Mouse (Mus musculus) MEL (cell line): ENCODE measurements at regions not wholly inside any gene's neighbourhood (a gene's known extent, or its start where the extent isn't known, plus 50 kb on each side); places are given as distances from the start of the nearest gene placed in this dataset.

ENCODE experiments used
- DNase-seq: peaks from one replicate; pipeline ENCODE4 v3.0.0; 2011; ENCODE audit warnings: low read depth, low spot score
- H3K27ac ChIP-seq: 2 replicates; pipeline ENCODE4 v1.5.1; 2012; ENCODE audit warnings: low read depth, mild to moderate bottlenecking, control low read depth, low read length, moderate library complexity; ENCODE audit not compliant: control insufficient read depth
- H3K27me3 ChIP-seq, 2 experiments: fragments of 150-350 bp in 1 of 2; sonication (generic) in 1 of 2; 2 replicates each; pipeline ENCODE4 v1.6.1; 2012; ENCODE audit warnings: low read length in 2 of 2, mild to moderate bottlenecking in 2 of 2, improper control_type of control experiment in 1 of 2, moderate library complexity in 1 of 2; ENCODE audit not compliant: insufficient read depth in 2 of 2, control insufficient read depth in 1 of 2
- H3K36me3 ChIP-seq, 2 experiments: 2 replicates each; pipeline ENCODE4 v1.6.1; 2012 to 2014; ENCODE audit warnings: low read length in 2 of 2, improper control_type of control experiment in 1 of 2, inconsistent platforms in 1 of 2, mild to moderate bottlenecking in 1 of 2; ENCODE audit not compliant: insufficient read depth in 2 of 2, control insufficient read depth in 1 of 2
- H3K4me1 ChIP-seq, 2 experiments: fragments of 150-350 bp in 1 of 2; sonication (generic) in 1 of 2; 2 replicates each; pipeline ENCODE4 v1.6.1; 2012; ENCODE audit warnings: low read length in 2 of 2, improper control_type of control experiment in 1 of 2, mild to moderate bottlenecking in 1 of 2; ENCODE audit not compliant: insufficient read depth in 2 of 2, control insufficient read depth in 1 of 2
- H3K4me3 ChIP-seq, 2 experiments: fragments of 150-350 bp in 1 of 2; sonication (generic) in 1 of 2; 2 replicates each; pipeline ENCODE4 v1.5.1; 2012; ENCODE audit warnings: low read depth in 2 of 2, low read length in 2 of 2, mild to moderate bottlenecking in 2 of 2, moderate library complexity in 2 of 2, control low read depth in 1 of 2, improper control_type of control experiment in 1 of 2; ENCODE audit not compliant: control insufficient read depth in 1 of 2, insufficient read depth in 1 of 2
- H3K79me2 ChIP-seq: 2 replicates; pipeline ENCODE4 v1.6.1; 2012; ENCODE audit warnings: mild to moderate bottlenecking, low read length, moderate library complexity; ENCODE audit not compliant: control insufficient read depth, poor library complexity, insufficient read depth
- H3K9ac ChIP-seq: 2 replicates; pipeline ENCODE4 v1.6.1; 2012; ENCODE audit warnings: low read depth, mild to moderate bottlenecking, control low read depth, low read length, moderate library complexity; ENCODE audit not compliant: control insufficient read depth, poor library complexity, severe bottlenecking
- H3K9me3 ChIP-seq: fragments of 150-350 bp; sonication (generic); replicated peaks from 2 replicates; pipeline ENCODE4 v1.6.1; 2012; ENCODE audit warnings: mild to moderate bottlenecking, low read length, improper control_type of control experiment, moderate library complexity; ENCODE audit not compliant: insufficient read depth
- BHLHE40 ChIP-seq: IDR thresholded peaks from 2 replicates; pipeline ENCODE4 v1.6.1; 2012; ENCODE audit warnings: low read depth, mild to moderate bottlenecking, inconsistent platforms, low read length, improper control_type of control experiment, borderline replicate concordance
- CHD1 ChIP-seq: IDR thresholded peaks from 2 replicates; pipeline ENCODE4 v1.6.1; 2012; ENCODE audit warnings: low read depth, mild to moderate bottlenecking, inconsistent platforms, low read length, improper control_type of control experiment
- CTCF ChIP-seq, 3 experiments: IDR thresholded peaks in 2 of 3; conservative IDR thresholded peaks in 1 of 3; 2 replicates each; pipeline ENCODE4 v1.5.1; 2011 to 2012; ENCODE audit warnings: low read length in 3 of 3, low read depth in 2 of 3, mild to moderate bottlenecking in 2 of 3, improper control_type of control experiment in 1 of 3, inconsistent platforms in 1 of 3, mixed read lengths in 1 of 3, moderate library complexity in 1 of 3; ENCODE audit not compliant: control insufficient read depth in 1 of 3, insufficient read depth in 1 of 3, poor library complexity in 1 of 3, severe bottlenecking in 1 of 3
- ELF1 ChIP-seq: IDR thresholded peaks from 2 replicates; pipeline ENCODE4 v1.6.1; 2014; ENCODE audit warnings: low read depth, mild to moderate bottlenecking, inconsistent platforms, low read length, improper control_type of control experiment, moderate library complexity
- EP300 ChIP-seq, 2 experiments: IDR thresholded peaks; 2 replicates each; pipeline ENCODE4 v1.6.1; 2011; ENCODE audit warnings: improper control_type of control experiment in 2 of 2, low read length in 2 of 2, low read depth in 1 of 2, mild to moderate bottlenecking in 1 of 2
- ETS1 ChIP-seq: IDR thresholded peaks from 2 replicates; pipeline ENCODE4 v1.6.1; 2012; ENCODE audit warnings: low read depth, mild to moderate bottlenecking, inconsistent platforms, low read length, improper control_type of control experiment, moderate library complexity
- GABPA ChIP-seq: IDR thresholded peaks from 2 replicates; pipeline ENCODE4 v1.6.1; 2012; ENCODE audit warnings: low read depth, mild to moderate bottlenecking, inconsistent platforms, low read length, improper control_type of control experiment, moderate library complexity
- GATA1 ChIP-seq: IDR thresholded peaks from 2 replicates; pipeline ENCODE4 v1.6.1; 2011; ENCODE audit warnings: low read depth, low read length, improper control_type of control experiment
- HCFC1 ChIP-seq: IDR thresholded peaks from 2 replicates; pipeline ENCODE4 v1.6.1; 2012; ENCODE audit warnings: low read depth, mild to moderate bottlenecking, inconsistent platforms, low read length, improper control_type of control experiment, moderate library complexity
- KAT2A ChIP-seq: conservative IDR thresholded peaks from 2 replicates; pipeline ENCODE4 v1.6.1; 2012; ENCODE audit warnings: low read depth, low read length, improper control_type of control experiment, inconsistent platforms
- MAFK ChIP-seq: IDR thresholded peaks from 2 replicates; pipeline ENCODE4 v1.6.1; 2011; ENCODE audit warnings: low read depth, mild to moderate bottlenecking, low read length, improper control_type of control experiment, borderline replicate concordance
- MAX ChIP-seq: IDR thresholded peaks from 2 replicates; pipeline ENCODE4 v1.6.1; 2011; ENCODE audit warnings: low read length, improper control_type of control experiment
- MAZ ChIP-seq: IDR thresholded peaks from 2 replicates; pipeline ENCODE4 v1.6.1; 2012; ENCODE audit warnings: low read depth, mild to moderate bottlenecking, inconsistent platforms, low read length, improper control_type of control experiment
- NRF1 ChIP-seq: IDR thresholded peaks from 2 replicates; pipeline ENCODE4 v1.6.1; 2014; ENCODE audit warnings: low read depth, mild to moderate bottlenecking, inconsistent platforms, low read length, improper control_type of control experiment, moderate library complexity; ENCODE audit not compliant: poor library complexity, insufficient read depth, severe bottlenecking
- POLR2AphosphoS5 ChIP-seq: IDR thresholded peaks from 2 replicates; pipeline ENCODE4 v1.6.1; 2012; ENCODE audit warnings: low read depth, borderline replicate concordance, mild to moderate bottlenecking, inconsistent platforms, low read length, moderate library complexity, mixed read lengths
- SIN3A ChIP-seq: IDR thresholded peaks from 2 replicates; pipeline ENCODE4 v1.6.1; 2012; ENCODE audit warnings: low read length, improper control_type of control experiment, inconsistent platforms
- SMC3 ChIP-seq: IDR thresholded peaks from 2 replicates; pipeline ENCODE4 v1.6.1; 2011; ENCODE audit warnings: low read depth, low read length, improper control_type of control experiment
- USF1 ChIP-seq: IDR thresholded peaks from 2 replicates; pipeline ENCODE4 v1.6.1; 2014; ENCODE audit warnings: low read depth, mild to moderate bottlenecking, inconsistent platforms, low read length, improper control_type of control experiment, moderate library complexity
- ZC3H11A ChIP-seq: IDR thresholded peaks from 2 replicates; pipeline ENCODE4 v1.6.1; 2012; ENCODE audit warnings: low read depth, mild to moderate bottlenecking, inconsistent platforms, low read length, improper control_type of control experiment
- ZMIZ1 ChIP-seq: IDR thresholded peaks from 2 replicates; pipeline ENCODE4 v1.6.1; 2012; ENCODE audit warnings: low read depth, mild to moderate bottlenecking, inconsistent platforms, low read length, improper control_type of control experiment, moderate library complexity

DNA sequence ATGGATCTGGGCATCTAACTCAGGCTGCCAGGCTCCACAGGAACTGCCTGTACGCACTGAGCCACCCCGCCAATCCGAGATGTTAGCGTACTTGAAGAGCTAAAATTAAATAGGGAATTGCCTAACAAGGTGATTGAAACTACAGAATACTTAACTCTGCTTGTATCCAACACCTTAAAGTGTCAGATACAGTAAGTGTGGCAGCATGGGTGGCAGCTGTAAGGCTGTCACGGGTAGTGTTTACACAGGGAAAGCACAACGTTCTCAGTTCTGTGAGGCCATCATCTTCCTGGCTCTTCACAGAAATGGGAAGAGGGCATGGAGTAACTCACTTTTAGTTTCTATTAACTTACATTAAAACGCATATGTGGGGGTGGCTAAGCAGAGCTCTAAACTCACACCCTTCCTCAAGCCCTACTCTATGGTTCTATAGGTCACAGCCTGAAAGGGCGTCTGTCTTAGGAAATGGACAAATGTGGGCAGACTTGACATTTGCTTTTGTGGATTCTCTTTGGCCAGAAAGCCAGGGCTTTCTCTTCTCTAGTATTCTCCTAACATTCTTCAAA lies 325.2 kb upstream of the Jarid2 start:
- no peak overlapping the region for H3K9ac ChIP-seq

DNA sequence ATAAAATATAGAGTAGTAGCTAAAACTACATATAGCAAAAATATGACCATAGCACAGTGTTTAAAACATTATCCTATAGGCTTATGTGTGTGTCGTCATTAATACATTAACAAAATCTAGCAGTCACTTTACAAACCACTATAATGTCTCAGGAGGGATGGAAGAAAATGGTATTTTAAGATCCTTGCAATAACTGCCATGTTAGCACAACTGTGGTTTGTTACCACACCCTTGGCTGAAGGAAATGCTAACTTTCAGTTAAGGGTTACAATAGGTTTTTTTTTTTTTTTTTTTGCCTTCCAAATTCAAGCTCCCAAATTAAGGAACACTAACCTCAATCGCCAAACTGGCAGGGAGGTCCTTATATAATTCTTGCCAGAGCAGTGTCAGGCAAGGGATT lies 322.0 kb upstream of the Jarid2 start:
- H3K36me3 ChIP-seq, result no peaks in the 10 kb centered on the region
- H3K9me3 ChIP-seq, result no peaks in the 10 kb centered on the region
- DNase-seq, result no peak
- no peak overlapping the region for H3K9ac ChIP-seq
- H3K4me3 ChIP-seq, result no peak overlapping the region
- TF ChIP-seq CHD1, result no peak
- TF ChIP-seq ZMIZ1, result no peak
- no peak for TF ChIP-seq GATA1
- TF ChIP-seq CTCF (IDR thresholded peaks at IDR 0.05 in 2 of 3, conservative IDR thresholded peaks at IDR 0.05 in 1 of 3; ENCODE audit: control insufficient read depth in 1 of 3, insufficient read depth in 1 of 3, low read depth in 2 of 3, low read length in 3 of 3, poor library complexity in 1 of 3, severe bottlenecking in 1 of 3), result no peak
- no peak for TF ChIP-seq EP300 (IDR thresholded peaks at IDR 0.05; ENCODE audit: low read depth in 1 of 2, low read length in 2 of 2)
- TF ChIP-seq MAFK, result no peak
- no peak for TF ChIP-seq SIN3A
- TF ChIP-seq MAX, result no peak
- no peak for TF ChIP-seq KAT2A
- TF ChIP-seq MAZ, result no peak
- TF ChIP-seq ELF1, result no peak
- no peak for TF ChIP-seq SMC3
- H3K79me2 ChIP-seq, result no peaks in the 10 kb centered on the region
- H3K27ac ChIP-seq, result no peak overlapping the region
- H3K27me3 ChIP-seq, result no peaks in the 10 kb centered on the region
- no peaks in the 10 kb centered on the region for H3K4me1 ChIP-seq

More for the DNA sequence above, 325.2 kb upstream of the Jarid2 start:
- no peak for TF ChIP-seq EP300 (IDR thresholded peaks at IDR 0.05; ENCODE audit: low read depth in 1 of 2, low read length in 2 of 2)
- TF ChIP-seq CHD1, result no peak
- no peak for TF ChIP-seq USF1
- TF ChIP-seq ZC3H11A, result no peak
- no peak for TF ChIP-seq GABPA
- TF ChIP-seq HCFC1, result no peak
- no peak for TF ChIP-seq ETS1
- no peak for TF ChIP-seq POLR2AphosphoS5
- no peak for TF ChIP-seq KAT2A
- no peak for TF ChIP-seq NRF1
- no peak for TF ChIP-seq BHLHE40
- TF ChIP-seq, all 39 proteins: peak for 0
- no peak for DNase-seq
- Histone ChIP-seq H3K4me3 (no peak overlapping the region), H3K9me3 (no peaks in the 10 kb centered on the region), H3K27ac (no peak overlapping the region), H3K4me1 (no peaks in the 10 kb centered on the region), H3K36me3 (no peaks in the 10 kb centered on the region), H3K79me2 (no peaks in the 10 kb centered on the region), H3K27me3 (no peaks in the 10 kb centered on the region)
